Mouse (Mus musculus) MEL (cell line): Measurements from ENCODE around the gene Ciart. TPM values are rescaled to one million over a fixed set of nuclear protein-coding genes. Genes with fewer than 3 reads are reported as not detected.

ENCODE experiments used
- DNase-seq: peaks from one replicate; pipeline ENCODE4 v3.0.0; 2011; ENCODE audit warnings: low read depth, low spot score
- H3K27ac ChIP-seq: 2 replicates; pipeline ENCODE4 v1.5.1; 2012; ENCODE audit warnings: low read depth, mild to moderate bottlenecking, control low read depth, low read length, moderate library complexity; ENCODE audit not compliant: control insufficient read depth
- H3K27me3 ChIP-seq, 2 experiments: fragments of 150-350 bp in 1 of 2; sonication (generic) in 1 of 2; 2 replicates each; pipeline ENCODE4 v1.6.1; 2012; ENCODE audit warnings: low read length in 2 of 2, mild to moderate bottlenecking in 2 of 2, improper control_type of control experiment in 1 of 2, moderate library complexity in 1 of 2; ENCODE audit not compliant: insufficient read depth in 2 of 2, control insufficient read depth in 1 of 2
- H3K36me3 ChIP-seq, 2 experiments: 2 replicates each; pipeline ENCODE4 v1.6.1; 2012 to 2014; ENCODE audit warnings: low read length in 2 of 2, improper control_type of control experiment in 1 of 2, inconsistent platforms in 1 of 2, mild to moderate bottlenecking in 1 of 2; ENCODE audit not compliant: insufficient read depth in 2 of 2, control insufficient read depth in 1 of 2
- H3K4me1 ChIP-seq, 2 experiments: fragments of 150-350 bp in 1 of 2; sonication (generic) in 1 of 2; 2 replicates each; pipeline ENCODE4 v1.6.1; 2012; ENCODE audit warnings: low read length in 2 of 2, improper control_type of control experiment in 1 of 2, mild to moderate bottlenecking in 1 of 2; ENCODE audit not compliant: insufficient read depth in 2 of 2, control insufficient read depth in 1 of 2
- H3K4me3 ChIP-seq, 2 experiments: fragments of 150-350 bp in 1 of 2; sonication (generic) in 1 of 2; 2 replicates each; pipeline ENCODE4 v1.5.1; 2012; ENCODE audit warnings: low read depth in 2 of 2, low read length in 2 of 2, mild to moderate bottlenecking in 2 of 2, moderate library complexity in 2 of 2, control low read depth in 1 of 2, improper control_type of control experiment in 1 of 2; ENCODE audit not compliant: control insufficient read depth in 1 of 2, insufficient read depth in 1 of 2
- H3K79me2 ChIP-seq: 2 replicates; pipeline ENCODE4 v1.6.1; 2012; ENCODE audit warnings: mild to moderate bottlenecking, low read length, moderate library complexity; ENCODE audit not compliant: control insufficient read depth, poor library complexity, insufficient read depth
- H3K9ac ChIP-seq: 2 replicates; pipeline ENCODE4 v1.6.1; 2012; ENCODE audit warnings: low read depth, mild to moderate bottlenecking, control low read depth, low read length, moderate library complexity; ENCODE audit not compliant: control insufficient read depth, poor library complexity, severe bottlenecking
- H3K9me3 ChIP-seq: fragments of 150-350 bp; sonication (generic); replicated peaks from 2 replicates; pipeline ENCODE4 v1.6.1; 2012; ENCODE audit warnings: mild to moderate bottlenecking, low read length, improper control_type of control experiment, moderate library complexity; ENCODE audit not compliant: insufficient read depth
- BHLHE40 ChIP-seq: IDR thresholded peaks from 2 replicates; pipeline ENCODE4 v1.6.1; 2012; ENCODE audit warnings: low read depth, mild to moderate bottlenecking, inconsistent platforms, low read length, improper control_type of control experiment, borderline replicate concordance
- CHD1 ChIP-seq: IDR thresholded peaks from 2 replicates; pipeline ENCODE4 v1.6.1; 2012; ENCODE audit warnings: low read depth, mild to moderate bottlenecking, inconsistent platforms, low read length, improper control_type of control experiment
- E2F4 ChIP-seq: IDR thresholded peaks from 2 replicates; pipeline ENCODE4 v1.6.1; 2011; ENCODE audit warnings: low read depth, low read length, improper control_type of control experiment, borderline replicate concordance
- ETS1 ChIP-seq: IDR thresholded peaks from 2 replicates; pipeline ENCODE4 v1.6.1; 2012; ENCODE audit warnings: low read depth, mild to moderate bottlenecking, inconsistent platforms, low read length, improper control_type of control experiment, moderate library complexity
- HCFC1 ChIP-seq: IDR thresholded peaks from 2 replicates; pipeline ENCODE4 v1.6.1; 2012; ENCODE audit warnings: low read depth, mild to moderate bottlenecking, inconsistent platforms, low read length, improper control_type of control experiment, moderate library complexity
- JUND ChIP-seq: IDR thresholded peaks from 2 replicates; pipeline ENCODE4 v1.6.1; 2011; ENCODE audit warnings: low read depth, mild to moderate bottlenecking, improper control_type of control experiment, low read length
- KAT2A ChIP-seq: conservative IDR thresholded peaks from 2 replicates; pipeline ENCODE4 v1.6.1; 2012; ENCODE audit warnings: low read depth, low read length, improper control_type of control experiment, inconsistent platforms
- MAFK ChIP-seq: IDR thresholded peaks from 2 replicates; pipeline ENCODE4 v1.6.1; 2011; ENCODE audit warnings: low read depth, mild to moderate bottlenecking, low read length, improper control_type of control experiment, borderline replicate concordance
- MAX ChIP-seq: IDR thresholded peaks from 2 replicates; pipeline ENCODE4 v1.6.1; 2011; ENCODE audit warnings: low read length, improper control_type of control experiment
- MAZ ChIP-seq: IDR thresholded peaks from 2 replicates; pipeline ENCODE4 v1.6.1; 2012; ENCODE audit warnings: low read depth, mild to moderate bottlenecking, inconsistent platforms, low read length, improper control_type of control experiment
- MYB ChIP-seq: IDR thresholded peaks from 2 replicates; pipeline ENCODE4 v1.6.1; 2011; ENCODE audit warnings: mild to moderate bottlenecking, low read depth, low read length, improper control_type of control experiment
- MYC ChIP-seq: IDR thresholded peaks from 2 replicates; pipeline ENCODE4 v1.6.1; 2011; ENCODE audit warnings: low read depth, mild to moderate bottlenecking, low read length, improper control_type of control experiment, moderate library complexity
- NELFE ChIP-seq: IDR thresholded peaks from 2 replicates; pipeline ENCODE4 v1.6.1; 2011; ENCODE audit warnings: low read depth, low read length, improper control_type of control experiment
- NRF1 ChIP-seq: IDR thresholded peaks from 2 replicates; pipeline ENCODE4 v1.6.1; 2014; ENCODE audit warnings: low read depth, mild to moderate bottlenecking, inconsistent platforms, low read length, improper control_type of control experiment, moderate library complexity; ENCODE audit not compliant: poor library complexity, insufficient read depth, severe bottlenecking
- POLR2AphosphoS5 ChIP-seq: IDR thresholded peaks from 2 replicates; pipeline ENCODE4 v1.6.1; 2012; ENCODE audit warnings: low read depth, borderline replicate concordance, mild to moderate bottlenecking, inconsistent platforms, low read length, moderate library complexity, mixed read lengths
- RAD21 ChIP-seq: IDR thresholded peaks from 2 replicates; pipeline ENCODE4 v1.6.1; 2011; ENCODE audit warnings: mild to moderate bottlenecking, low read depth, low read length, improper control_type of control experiment
- RCOR1 ChIP-seq: IDR thresholded peaks from 2 replicates; pipeline ENCODE4 v1.6.1; 2012; ENCODE audit warnings: low read depth, mild to moderate bottlenecking, inconsistent platforms, low read length, improper control_type of control experiment
- TBP ChIP-seq: IDR thresholded peaks from 2 replicates; pipeline ENCODE4 v1.8.0; 2011; ENCODE audit warnings: low read depth, low read length, improper control_type of control experiment
- UBTF ChIP-seq: IDR thresholded peaks from 2 replicates; pipeline ENCODE4 v1.6.1; 2012; ENCODE audit warnings: low read depth, mild to moderate bottlenecking, inconsistent platforms, low read length, improper control_type of control experiment, moderate library complexity, borderline replicate concordance; ENCODE audit not compliant: insufficient read depth
- USF1 ChIP-seq: IDR thresholded peaks from 2 replicates; pipeline ENCODE4 v1.6.1; 2014; ENCODE audit warnings: low read depth, mild to moderate bottlenecking, inconsistent platforms, low read length, improper control_type of control experiment, moderate library complexity
- ZC3H11A ChIP-seq: IDR thresholded peaks from 2 replicates; pipeline ENCODE4 v1.6.1; 2012; ENCODE audit warnings: low read depth, mild to moderate bottlenecking, inconsistent platforms, low read length, improper control_type of control experiment
- ZKSCAN1 ChIP-seq: IDR thresholded peaks from 2 replicates; pipeline ENCODE4 v1.6.1; 2012; ENCODE audit warnings: low read depth, mild to moderate bottlenecking, inconsistent platforms, low read length, improper control_type of control experiment, moderate library complexity
- ZMIZ1 ChIP-seq: IDR thresholded peaks from 2 replicates; pipeline ENCODE4 v1.6.1; 2012; ENCODE audit warnings: low read depth, mild to moderate bottlenecking, inconsistent platforms, low read length, improper control_type of control experiment, moderate library complexity
- ZNF384 ChIP-seq: IDR thresholded peaks from 2 replicates; pipeline ENCODE4 v1.6.1; 2012; ENCODE audit warnings: low read depth, mild to moderate bottlenecking, inconsistent platforms, low read length, improper control_type of control experiment
- polyA plus RNA-seq, 2 experiments: library from polyadenylated mRNA; stranded (reverse) in 1 of 2; unstranded in 1 of 2; fragments of >175 nt in 1 of 2; fragments of >200 nt in 1 of 2; gene quantifications; 2 replicates each; pipeline versions ENCODE4 v1.2.1 to v1.2.4; 2012; ENCODE audit warnings: low replicate concordance in 2 of 2, low read depth in 1 of 2; ENCODE audit not compliant: insufficient read length in 2 of 2, insufficient read depth in 1 of 2, missing spikeins in 1 of 2
- total RNA-seq: library from RNA; depleted of rRNA; stranded (reverse); fragments of 300-350 nt; gene quantifications from 2 replicates; pipeline ENCODE4 v1.2.3, GENCODE M21; 2012

The Ciart gene
- total and polyA plus RNA-seq, 3 experiments, result 4.9 to 23.8 TPM; not detected in 1

DNA sequence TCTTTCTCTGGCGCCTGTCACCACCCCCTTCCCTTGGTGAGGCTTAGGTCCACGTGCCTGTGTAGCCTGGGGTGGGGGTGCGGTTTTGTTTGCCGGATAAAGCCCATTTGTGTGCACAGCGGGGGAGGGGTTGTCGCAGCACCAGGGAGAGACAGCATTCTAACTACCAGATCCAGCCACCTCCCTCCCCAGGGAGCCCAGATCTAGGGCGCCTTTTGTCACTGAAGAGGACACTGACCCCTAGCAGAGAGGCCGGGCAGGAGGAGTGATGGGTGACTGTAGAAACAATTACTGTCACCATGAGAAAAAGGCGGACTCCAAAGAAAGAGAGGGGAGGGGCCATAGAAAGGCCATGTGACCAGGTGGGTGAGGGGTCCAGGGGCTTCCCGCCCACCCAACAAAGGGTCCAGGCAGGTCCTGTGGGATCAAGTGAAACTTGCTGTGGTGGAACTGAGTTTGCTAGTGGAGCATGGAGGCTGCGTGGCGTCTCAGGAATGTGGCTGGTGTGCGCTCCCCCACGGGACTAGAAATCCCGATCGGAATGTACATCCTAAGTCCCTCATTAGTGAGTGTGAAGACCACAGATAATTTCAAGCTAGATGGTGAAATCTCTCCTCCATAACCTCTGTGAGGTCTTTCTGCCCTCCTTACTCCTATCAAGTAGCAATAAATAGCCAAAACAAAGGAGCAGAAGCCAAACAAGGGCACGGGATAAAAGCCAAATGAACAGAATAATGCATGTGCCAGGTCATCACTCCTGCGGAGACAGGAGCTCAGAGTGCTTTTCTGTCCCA is 23.3 kb upstream of the Ciart start:
- H3K9ac ChIP-seq, result peak overlapping the region; percentile 24

GRCm38 (mm10) chr3:95904568-95904967 is 22.5 kb upstream of the Ciart start, which contains the start of gene Car14:
Gene Car14 (minus strand): TSS chr3:95904691.
- peak within 1 kb of the TSS in 1 of 2 experiments; percentile 30; a peak in 3 of 4 replicates for H3K4me3 ChIP-seq
- no peaks in the 10 kb centered on the region for H3K9me3 ChIP-seq
- peaks cover 0 to 4% of the 10 kb centered on the region in 2 experiments; a peak in 1 of 4 replicates for H3K36me3 ChIP-seq
- TF ChIP-seq UBTF, result no peak
- no peak for TF ChIP-seq NRF1
- no peak for TF ChIP-seq HCFC1
- TF ChIP-seq ZNF384, result no peak
- no peak for TF ChIP-seq MAZ
- TF ChIP-seq MAFK, result no peak
- no peak for TF ChIP-seq BHLHE40
- no peak for TF ChIP-seq MYC
- no peak for TF ChIP-seq TBP
- TF ChIP-seq ZKSCAN1, result no peak
- TF ChIP-seq, all 39 proteins: peak for 0
- peaks cover 0 to 5% of the 10 kb centered on the region in 2 experiments; a peak in 2 of 4 replicates for H3K4me1 ChIP-seq
- H3K27me3 ChIP-seq, result peaks cover 8 to 20% of the 10 kb centered on the region in 2 experiments; a peak in 3 of 4 replicates
- peak within 1 kb of the TSS; percentile 24 for H3K9ac ChIP-seq
- H3K79me2 ChIP-seq, result no peaks in the 10 kb centered on the region
- no peak within 1 kb of the TSS for H3K27ac ChIP-seq
- no peak for DNase-seq

More for the DNA sequence above, 23.3 kb upstream of the Ciart start:
- TF ChIP-seq NELFE (no peak), ZNF384 (no peak), MAFK (no peak), E2F4 (no peak), RCOR1 (no peak), POLR2AphosphoS5 (no peak), MAX (0 out of 2 replicates have a peak, but pooled peaks have one; percentile 20), JUND (no peak), MYC (no peak), RAD21 (no peak), BHLHE40 (0 out of 2 replicates have a peak, but pooled peaks have one; percentile 20), MYB (no peak), KAT2A (no peak), USF1 (peak; percentile 77), ETS1 (no peak), NRF1 (no peak), TBP (no peak), ZC3H11A (no peak), CHD1 (no peak), ZKSCAN1 (no peak), ZMIZ1 (no peak)
- Histone ChIP-seq H3K79me2 (no peaks in the 10 kb centered on the region), H3K4me1 (peaks cover 0 to 5% of the 10 kb centered on the region in 2 experiments; a peak in 2 of 4 replicates), H3K4me3 (peak overlapping the region; percentile 4 to 30; a peak in 3 of 4 replicates), H3K27ac (no peak overlapping the region), H3K36me3 (peaks cover 0 to 4% of the 10 kb centered on the region in 2 experiments; a peak in 1 of 4 replicates), H3K27me3 (peaks cover 8 to 22% of the 10 kb centered on the region in 2 experiments; a peak in 3 of 4 replicates), H3K9me3 (no peaks in the 10 kb centered on the region)
- DNase-seq, result no peak
